In genomic region chr9:65629025-65629766, GRCm38 (mm10) we compare ENCODE assay signal across 8 mouse cellular contexts. TPM values are rescaled to one million over a fixed set of nuclear protein-coding genes. Genes with fewer than 3 reads are reported as not detected.
DNase-seq lines count a peak whose midpoint lies in the region; ATAC-seq and TF ChIP-seq lines count a peak whose summit lies in the region.

Gene Rbpms2, plus strand, starts transcription at chr9:65629648.

- TF ChIP-seq CTCF in hindbrain, postnatal 0 days (IDR thresholded peaks at IDR 0.05; ENCODE audit: low read depth): no peak

- no peaks in the 10 kb centered on the region for H3K9me3 ChIP-seq in forebrain, embryonic 15.5 days
- no peaks in the 10 kb centered on the region for H3K9me3 ChIP-seq in hindbrain, postnatal 0 days (ENCODE audit: low read length)
- no peaks in the 10 kb centered on the region for H3K9me3 ChIP-seq in liver, embryonic 11.5 days (ENCODE audit: control insufficient read depth, low read length)

- H3K36me3 ChIP-seq in forebrain, embryonic 15.5 days: no peaks in the 10 kb centered on the region
- no peaks in the 10 kb centered on the region for H3K36me3 ChIP-seq in hindbrain, postnatal 0 days (ENCODE audit: insufficient read depth, low read length)
- H3K36me3 ChIP-seq in liver, embryonic 11.5 days (ENCODE audit: control insufficient read depth, insufficient read depth, low read length): no peaks in the 10 kb centered on the region

- H3K9ac ChIP-seq in forebrain, embryonic 15.5 days (replicated peaks): peak within 1 kb of the TSS; percentile 55
- peak within 1 kb of the TSS; percentile 58 for H3K9ac ChIP-seq in hindbrain, postnatal 0 days (replicated peaks; ENCODE audit: low read length)
- peak within 1 kb of the TSS; percentile 74 for H3K9ac ChIP-seq in liver, embryonic 11.5 days (ENCODE audit: low read depth, low read length)

- 1% methylated on average over 36 of the region's 40 CpGs for WGBS in forebrain, embryonic 15.5 days
- 2% methylated on average over 36 of the region's 40 CpGs for WGBS in hindbrain, postnatal 0 days
- 2% methylated on average over 36 of the region's 40 CpGs for WGBS in liver, embryonic 11.5 days

- no peak within 1 kb of the TSS for H3K27ac ChIP-seq in forebrain, embryonic 15.5 days (replicated peaks)
- H3K27ac ChIP-seq in hindbrain, postnatal 0 days: peak within 1 kb of the TSS; percentile 58; the same call in 1 of the 2 replicates
- H3K27ac ChIP-seq in liver, embryonic 11.5 days (ENCODE audit: low read depth, low read length): peak within 1 kb of the TSS; percentile 23

- H3K27me3 ChIP-seq in forebrain, embryonic 15.5 days: peaks cover 45% of the 10 kb centered on the region
- peaks cover 19% of the 10 kb centered on the region; the same call in 1 of the 2 replicates for H3K27me3 ChIP-seq in hindbrain, postnatal 0 days (ENCODE audit: insufficient read depth, low read length)
- peaks cover 56% of the 10 kb centered on the region for H3K27me3 ChIP-seq in liver, embryonic 11.5 days (replicated peaks; ENCODE audit: control insufficient read depth, insufficient read depth, low read length)

- peak within 1 kb of the TSS; percentile 77 for H3K4me3 ChIP-seq in forebrain, embryonic 15.5 days
- H3K4me3 ChIP-seq in hindbrain, postnatal 0 days (ENCODE audit: low read length): peak within 1 kb of the TSS; percentile 71
- H3K4me3 ChIP-seq in liver, embryonic 11.5 days (ENCODE audit: low read depth, low read length): peak within 1 kb of the TSS; percentile 73

- peak within 1 kb of the TSS; percentile 100 for H3K4me2 ChIP-seq in forebrain, embryonic 15.5 days (replicated peaks)
- H3K4me2 ChIP-seq in hindbrain, postnatal 0 days (ENCODE audit: low read depth, low read length): peak within 1 kb of the TSS; percentile 94
- H3K4me2 ChIP-seq in liver, embryonic 11.5 days: peak within 1 kb of the TSS; percentile 96

- ATAC-seq in forebrain, embryonic 15.5 days (replicated peaks): no peak
- ATAC-seq in hindbrain, postnatal 0 days: no peak
- no peak for ATAC-seq in liver, embryonic 11.5 days (replicated peaks; ENCODE audit: low FRiP score)

- peak; percentile 53 for DNase-seq in CD4-positive, CD25-positive, alpha-beta regulatory T cell, adult 2 months (ENCODE audit: low read depth, low spot score)
- peak; percentile 65 to 85 for DNase-seq in adrenal gland, adult (ENCODE audit: inconsistent age in 2 of 2, low spot score in 1 of 2)
- DNase-seq in hindbrain, postnatal 0 days (ENCODE audit: low spot score): peak; percentile 8
- DNase-seq in liver, embryonic 11.5 days (ENCODE audit: low spot score): peak; percentile 45
- DNase-seq in neural tube, embryonic 10.5 days (ENCODE audit: extremely low spot score, low spot score): peak; percentile 61
- no peak for DNase-seq in layer of hippocampus, adult 9-11 months
- DNase-seq in left cerebral cortex, adult 18-20 months (ENCODE audit: low spot score in 2 of 2): no peak

- peaks cover 20% of the 10 kb centered on the region for H3K4me1 ChIP-seq in forebrain, embryonic 15.5 days
- H3K4me1 ChIP-seq in hindbrain, postnatal 0 days (ENCODE audit: insufficient read depth, low read length): 0 out of 2 replicates have a peak, but pooled peaks cover 6% of the 10 kb centered on the region
- H3K4me1 ChIP-seq in liver, embryonic 11.5 days (replicated peaks; ENCODE audit: control insufficient read depth, insufficient read depth, low read length): peaks cover 14% of the 10 kb centered on the region

RNA-seq across cellular contexts. Expression of gene Rbpms2, which starts in this region (rescaled TPM):
- 3.3 and 3.6 TPM in 2 replicates for polyA plus RNA-seq in forebrain, embryonic 15.5 days (2015; fragmentation: Nextera tagmentation; extraction: Ambion mirVana)
- 3.3 and 5.9 TPM in 2 replicates for total RNA-seq in hindbrain, postnatal 0 days (2014; rRNA removed)
- 3.8 and 5.1 TPM in 2 replicates for polyA plus RNA-seq in hindbrain, postnatal 0 days (2015; fragmentation: Nextera tagmentation; extraction: Ambion mirVana)
- polyA plus RNA-seq in liver, embryonic 11.5 days (2014; fragmentation: Nextera tagmentation; extraction: Ambion mirVana): 34.8 and 36.5 TPM in 2 replicates
- total RNA-seq in left cerebral cortex, adult 18-20 months (2021): 1 to 10 TPM; 3.0 to 3.6 TPM

Comparison
In these comparisons a context has a peak if more than half of its experiments do, and no peak if none do; other contexts are left out.
1. DNase-seq: peak in CD4-positive, CD25-positive, alpha-beta regulatory T cell, adult 2 months (single experiment), adrenal gland, adult (2 of 2), hindbrain, postnatal 0 days (single experiment), liver, embryonic 11.5 days (single experiment) and neural tube, embryonic 10.5 days (single experiment); none in layer of hippocampus, adult 9-11 months (single experiment) and left cerebral cortex, adult 18-20 months (0 of 2).
2. Peak in every context shown above with its lines, with median percentiles within 50 percentile points of each other: H3K4me2 ChIP-seq, H3K4me3 ChIP-seq and H3K9ac ChIP-seq.